Comparison of ENCODE assay signal across 9 mouse cellular contexts in genomic region chr15:85000984-85001982, GRCm38 (mm10). TPM values are rescaled to one million over a fixed set of nuclear protein-coding genes. Genes with fewer than 3 reads are reported as not detected.
DNase-seq lines count a peak whose midpoint lies in the region; ATAC-seq and TF ChIP-seq lines count a peak whose summit lies in the region.
"Had no signal": no experiment of that assay in that cellular context is flagged by ENCODE, and none has a peak within 500 bp of the region (broad histone marks: within the 10 kb centered on the region; RNA-seq: fewer than 3 reads in every experiment).

No protein-coding gene starts in this region.

- no peaks in the 10 kb centered on the region; the same call in 1 of the 2 replicates for H3K27me3 ChIP-seq in hindbrain, embryonic 16.5 days (replicated peaks; ENCODE audit: control insufficient read depth, insufficient read depth, low read length)
- peaks cover 52% of the 10 kb centered on the region for H3K27me3 ChIP-seq in megakaryocyte, embryonic 14.5 days (replicated peaks)
- no peaks in the 10 kb centered on the region for H3K27me3 ChIP-seq in small intestine, adult 2 months (ENCODE audit: control insufficient read depth, insufficient read depth, low read length)

- H3K4me2 ChIP-seq in hindbrain, embryonic 16.5 days (ENCODE audit: low read length), result peak overlapping the region; percentile 27; the same call in 1 of the 2 replicates

- H3K4me3 ChIP-seq in hindbrain, embryonic 16.5 days (ENCODE audit: low read length), result no peak overlapping the region
- peak overlapping the region; percentile 70 for H3K4me3 ChIP-seq in megakaryocyte, embryonic 14.5 days (replicated peaks)
- H3K4me3 ChIP-seq in small intestine, adult 2 months (ENCODE audit: low read depth, low read length), result no peak overlapping the region

- ATAC-seq in frontal cortex, adult (ENCODE audit: low TSS enrichment), result peak; percentile 67
- ATAC-seq in hindbrain, embryonic 16.5 days, result no peak; the same call in 1 of the 2 replicates

- H3K9me3 ChIP-seq in hindbrain, embryonic 16.5 days (ENCODE audit: control insufficient read depth, low read length), result no peaks in the 10 kb centered on the region
- no peaks in the 10 kb centered on the region for H3K9me3 ChIP-seq in megakaryocyte, embryonic 14.5 days

- DNase-seq in MN1 (ENCODE audit: low spot score), result peak; percentile 84
- peak; percentile 56 for DNase-seq in c-Kit-positive CD71-negative TER-119-negative erythroid progenitor cells, embryonic 14.5 days (ENCODE audit: low read depth)
- peak; percentile 70 to 79 for DNase-seq in layer of hippocampus, postnatal 36 days
- DNase-seq in yolk sac, embryonic 10.5 days (ENCODE audit: low spot score), result peak; percentile 75

- H3K9ac ChIP-seq in hindbrain, embryonic 16.5 days (ENCODE audit: low read depth, low read length), result no peak overlapping the region; the same call in 1 of the 2 replicates

- no peak for TF ChIP-seq POLR2A in small intestine, adult 2 months (IDR thresholded peaks at IDR 0.05; ENCODE audit: low read depth, low read length)

- H3K27ac ChIP-seq in hindbrain, embryonic 16.5 days (ENCODE audit: low read depth, low read length), result no peak overlapping the region
- no peak overlapping the region for H3K27ac ChIP-seq in small intestine, adult 2 months (ENCODE audit: insufficient read depth, low read depth, low read length)
- H3K27ac ChIP-seq: macrophage had no signal

- peak; percentile 96 for TF ChIP-seq CTCF in small intestine, adult 2 months (IDR thresholded peaks at IDR 0.05; ENCODE audit: extremely low read depth, insufficient read length, insufficient replicate concordance, low read depth, low read length)

- H3K36me3 ChIP-seq in hindbrain, embryonic 16.5 days (ENCODE audit: control insufficient read depth, insufficient read depth, low read length), result no peaks in the 10 kb centered on the region
- no peaks in the 10 kb centered on the region for H3K36me3 ChIP-seq in megakaryocyte, embryonic 14.5 days (replicated peaks; ENCODE audit: low read length)
- no peaks in the 10 kb centered on the region for H3K36me3 ChIP-seq in small intestine, adult 2 months (ENCODE audit: control insufficient read depth, insufficient read depth, low read length)

- H3K4me1 ChIP-seq in hindbrain, embryonic 16.5 days (ENCODE audit: control insufficient read depth, insufficient read depth, low read depth, low read length), result peaks cover 3% of the 10 kb centered on the region
- peaks cover 8% of the 10 kb centered on the region; the same call in 1 of the 2 replicates for H3K4me1 ChIP-seq in megakaryocyte, embryonic 14.5 days
- no peaks in the 10 kb centered on the region for H3K4me1 ChIP-seq in small intestine, adult 2 months (ENCODE audit: control insufficient read depth, insufficient read depth, insufficient read length, low read length)

- WGBS in hindbrain, embryonic 16.5 days, result 19% methylated on average over 29 of the region's 29 CpGs
- WGBS in small intestine, adult 2 months, result 16% methylated on average over 29 of the region's 29 CpGs

RNA-seq across cellular contexts. Expression of gene 5031439G07Rik, which starts 12.9 kb away (rescaled TPM):
- 24.1 and 24.4 TPM in 2 replicates for polyA plus RNA-seq in hindbrain, embryonic 16.5 days (2015; fragmentation: Nextera tagmentation; extraction: Ambion mirVana)
- 100 to 1,000 TPM in 1 of 2 experiments, 10 to 100 TPM in 1; 93.1 to 105 TPM for total RNA-seq in layer of hippocampus, postnatal 36 days (2021)
- 17.6 and 21.8 TPM in 2 replicates for polyA plus RNA-seq in megakaryocyte, embryonic 14.5 days (2012; ENCODE audit: insufficient read depth, low replicate concordance)
- 7.9 and 14.3 TPM in 2 replicates for polyA plus RNA-seq in small intestine, adult 2 months (2012; rRNA removed)

RNA-seq across cellular contexts. Expression of gene Upk3a, which starts 15.7 kb away (rescaled TPM):
- polyA plus RNA-seq in hindbrain, embryonic 16.5 days (2015; fragmentation: Nextera tagmentation; extraction: Ambion mirVana), result 1.7 and 2.1 TPM in 2 replicates
- total RNA-seq in layer of hippocampus, postnatal 36 days (2021), result not detected
- polyA plus RNA-seq in megakaryocyte, embryonic 14.5 days (2012; ENCODE audit: insufficient read depth, low replicate concordance), result not detected in 2 replicates
- polyA plus RNA-seq in small intestine, adult 2 months (2012; rRNA removed), result 3.9 and 6.3 TPM in 2 replicates
- polyA plus RNA-seq: macrophage had no signal

RNA-seq across cellular contexts. Expression of gene Fam118a, which starts 27.5 kb away (rescaled TPM):
- polyA plus RNA-seq in hindbrain, embryonic 16.5 days (2015; fragmentation: Nextera tagmentation; extraction: Ambion mirVana), result 30.3 and 30.8 TPM in 2 replicates
- 10 to 100 TPM; 33.9 to 34.8 TPM for total RNA-seq in layer of hippocampus, postnatal 36 days (2021)
- 0.97 TPM in 1 of 2 replicates, not detected in the other for polyA plus RNA-seq in megakaryocyte, embryonic 14.5 days (2012; ENCODE audit: insufficient read depth, low replicate concordance)
- 2.0 and 21.4 TPM in 2 replicates for polyA plus RNA-seq in small intestine, adult 2 months (2012; rRNA removed)
